Mouse (Mus musculus): ENCODE results near the gene Macrod2.

Gene Macrod2

DNA sequence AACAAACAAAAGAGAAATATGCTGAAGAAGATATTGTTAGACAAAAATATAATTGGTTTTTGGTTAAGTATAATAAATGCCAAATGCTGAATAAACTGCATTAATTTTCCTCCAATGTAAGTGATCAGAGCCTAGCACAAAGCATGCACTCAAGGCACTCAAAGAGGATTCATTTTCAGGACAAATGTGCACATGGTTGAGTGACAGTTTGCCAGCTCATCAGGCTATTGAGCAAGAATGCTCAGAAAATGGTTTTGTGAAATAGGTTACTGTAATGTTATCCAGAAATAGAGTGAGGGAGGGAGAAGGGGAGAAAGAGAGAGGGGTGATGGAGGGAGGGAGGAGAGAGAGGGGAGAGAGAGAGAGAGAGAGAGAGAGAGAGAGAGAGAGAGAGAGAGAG is 1268.9 kb downstream of the Macrod2 start:
- no peak for DNase-seq (ENCODE audit: low read depth, low spot score)

DNA sequence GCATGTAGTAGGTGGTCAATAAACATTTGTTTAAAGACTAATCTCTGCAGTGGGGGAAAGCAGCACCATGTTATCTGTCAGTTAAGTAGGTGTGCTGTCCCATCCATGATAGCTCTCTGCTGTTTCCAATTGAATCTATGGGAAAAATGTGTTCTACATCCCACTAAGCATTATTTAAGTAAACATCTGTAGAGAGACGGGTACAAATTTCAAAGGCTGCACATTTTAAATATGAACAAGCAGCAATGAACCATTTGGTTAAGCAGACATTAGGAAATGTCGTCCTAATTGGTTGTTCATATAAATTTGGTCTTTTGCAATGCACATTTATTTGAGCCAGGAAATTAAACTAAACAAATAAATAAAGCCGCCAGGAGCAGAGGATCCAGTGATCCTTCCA is 1277.7 kb downstream of the Macrod2 start:
- DNase-seq (ENCODE audit: low read depth, low spot score), result no peak

DNA sequence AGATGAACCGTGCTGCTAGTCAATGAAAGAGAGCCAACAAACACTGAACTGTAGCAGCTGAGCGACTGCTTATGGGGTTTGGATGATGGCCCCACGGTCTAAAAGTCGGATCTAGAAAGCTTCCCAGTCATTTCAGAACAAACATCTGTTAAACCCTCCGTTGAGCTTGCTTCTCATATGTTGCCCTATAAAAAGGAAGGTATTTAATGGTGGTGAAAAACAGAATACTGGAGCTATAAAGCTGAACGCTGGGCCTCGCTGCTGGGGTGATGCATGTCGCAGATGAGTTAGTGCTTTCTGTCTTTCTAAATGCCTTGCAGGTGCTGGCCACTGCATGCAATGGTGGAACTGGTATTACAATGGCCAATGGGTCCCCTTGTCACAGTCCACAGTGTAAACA is 1278.3 kb downstream of the Macrod2 start:
- DNase-seq (ENCODE audit: low read depth, low spot score), result no peak

DNA sequence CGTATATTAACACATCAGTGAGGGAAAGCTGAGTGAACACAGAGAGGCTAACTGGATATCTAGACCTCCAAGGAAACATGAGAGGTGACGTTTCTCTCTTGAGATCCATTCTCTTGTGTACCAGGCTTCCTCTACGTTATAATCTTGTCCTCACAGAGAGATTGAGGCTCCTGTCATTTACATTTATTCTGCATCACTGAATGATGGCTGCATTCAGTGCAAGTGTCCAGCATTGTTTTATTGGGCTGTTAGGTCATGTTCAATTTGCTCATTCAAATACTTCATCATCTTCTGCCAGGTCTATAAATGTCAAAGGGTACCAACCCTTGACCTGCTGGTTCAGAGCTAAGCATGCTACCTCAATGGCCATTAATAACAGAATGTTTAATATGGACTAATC is 1302.4 kb downstream of the Macrod2 start:
- DNase-seq (ENCODE audit: low read depth, low spot score), result no peak

DNA sequence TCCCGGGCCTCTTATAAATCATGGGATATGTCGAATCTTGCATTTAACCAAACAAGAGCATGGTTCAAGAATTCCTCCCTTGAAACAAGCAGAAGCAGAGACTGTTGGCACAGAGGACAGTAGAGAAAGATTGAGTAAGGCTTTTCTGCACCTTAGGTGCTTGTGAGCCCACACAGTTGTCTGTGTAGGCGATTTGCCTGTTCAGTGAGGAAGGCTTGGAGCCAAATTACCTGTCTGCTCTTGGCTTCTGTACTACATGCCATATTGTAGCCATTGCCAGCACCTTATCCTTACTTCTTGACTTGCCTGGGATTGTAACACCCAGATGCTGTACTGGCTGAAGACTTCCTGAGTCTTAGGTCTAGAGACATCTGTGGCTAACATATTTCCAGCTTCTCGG is 1303.2 kb downstream of the Macrod2 start:
- DNase-seq (ENCODE audit: low read depth, low spot score), result no peak

DNA sequence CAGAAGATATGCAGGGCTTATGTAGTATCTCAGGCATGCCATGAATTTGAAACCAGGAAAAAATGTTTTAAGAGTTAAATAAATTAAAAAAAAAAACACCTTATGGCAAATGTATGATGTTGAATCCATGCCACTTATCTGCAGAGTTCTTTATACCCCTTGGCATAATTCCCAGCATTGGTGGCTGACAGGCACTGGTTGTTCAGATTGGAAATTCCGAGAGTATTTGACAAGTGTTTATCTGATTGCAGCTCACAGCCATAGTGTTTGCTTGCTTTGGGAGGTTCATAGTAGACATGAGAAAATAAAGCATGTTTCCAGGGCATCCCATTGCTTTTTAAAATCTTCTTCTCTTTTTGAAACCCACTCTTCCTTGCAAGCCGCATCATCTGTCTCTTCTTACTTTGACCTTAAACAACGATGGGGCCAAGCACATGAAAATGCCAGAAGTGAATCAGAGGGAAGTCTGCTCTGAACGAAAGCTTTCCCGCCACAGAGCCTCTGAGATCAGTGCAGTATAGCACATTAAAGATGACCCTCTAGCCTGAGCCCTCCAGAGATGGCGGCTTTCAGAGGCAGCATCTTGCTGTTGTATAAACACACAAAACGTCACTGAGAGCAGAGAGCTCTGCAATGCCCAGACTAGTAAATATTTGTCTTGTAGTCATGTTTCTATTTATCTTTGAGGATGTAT is 1305.8 kb downstream of the Macrod2 start:
- no peak for DNase-seq (ENCODE audit: low read depth, low spot score)

DNA sequence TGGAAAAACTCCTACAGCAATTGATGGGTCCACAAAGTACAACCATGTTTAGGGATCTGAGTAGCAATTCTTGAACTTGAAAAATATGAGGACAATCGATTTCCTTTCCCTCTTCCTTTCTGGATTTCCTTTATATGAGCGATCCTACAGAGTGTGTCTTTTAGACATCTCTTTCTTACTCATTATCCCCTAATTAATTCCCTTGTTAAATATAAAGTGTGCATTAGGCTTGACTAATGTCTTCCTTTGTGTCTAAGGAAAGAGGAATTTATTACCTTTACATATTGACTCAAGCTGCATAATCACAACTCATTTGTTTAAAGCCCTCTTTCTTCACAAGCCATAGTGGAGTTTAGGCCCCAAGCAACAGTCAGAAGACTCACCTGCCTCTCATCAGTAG is 1316.7 kb downstream of the Macrod2 start:
- no peak for DNase-seq (ENCODE audit: low read depth, low spot score)

DNA sequence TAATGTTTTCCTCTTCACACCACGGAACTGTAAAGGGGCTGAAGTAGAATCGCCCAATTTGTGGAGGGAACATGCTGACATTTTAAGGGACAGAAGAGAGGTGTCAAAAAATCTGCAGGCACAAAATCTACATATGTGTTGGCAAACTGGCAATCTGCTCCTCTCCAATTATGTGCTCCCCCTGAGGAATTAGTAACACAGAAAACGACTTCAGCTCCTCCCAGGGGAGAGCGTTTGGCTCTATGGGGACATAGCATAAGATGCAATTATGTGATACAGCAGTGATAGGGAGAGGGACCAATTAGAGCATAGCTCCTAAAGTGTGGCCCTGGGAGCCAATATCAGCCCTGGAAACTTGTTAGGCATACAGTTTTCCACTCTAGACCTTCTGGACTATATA is 1317.2 kb downstream of the Macrod2 start:
- DNase-seq (ENCODE audit: low read depth, low spot score), result no peak

DNA sequence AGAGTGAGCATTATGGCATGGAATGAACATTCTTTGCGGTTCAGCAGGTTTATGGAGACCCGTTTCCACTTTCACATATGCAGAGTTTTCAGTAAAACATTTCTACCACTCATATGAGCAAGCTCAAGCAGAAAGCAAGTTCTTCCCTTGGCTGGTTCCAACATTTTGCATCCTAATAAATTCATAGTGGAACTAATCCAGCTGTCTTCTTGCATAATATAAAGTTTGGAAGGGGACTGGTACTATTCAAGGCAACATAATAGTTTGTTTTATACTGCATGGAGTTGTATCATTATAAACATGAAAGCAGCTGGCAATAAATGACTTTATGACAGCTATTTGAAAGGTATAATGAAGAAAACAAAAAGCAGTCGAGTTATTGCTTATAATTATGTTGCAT is 1320.0 kb downstream of the Macrod2 start:
- no peak for DNase-seq (ENCODE audit: low read depth, low spot score)

DNA sequence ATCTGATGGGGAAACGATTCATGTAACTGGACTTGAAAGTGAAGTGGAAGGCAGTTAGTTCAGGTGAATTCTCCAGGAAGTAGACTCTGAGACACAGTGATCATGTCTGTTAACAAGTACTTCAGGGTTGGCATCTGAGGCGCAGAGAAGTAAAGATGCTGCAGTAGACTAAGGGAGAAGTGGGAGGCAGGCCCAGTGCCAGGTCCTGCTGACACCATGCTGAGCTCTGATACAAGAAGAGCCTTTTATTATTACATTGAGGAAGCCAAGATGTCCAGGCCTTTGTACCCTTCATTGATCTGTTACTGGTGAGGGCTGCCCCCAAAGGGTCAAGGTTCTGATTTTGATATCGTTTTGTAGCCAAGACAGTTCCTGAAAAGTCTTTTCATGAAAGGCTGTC is 1327.4 kb downstream of the Macrod2 start:
- DNase-seq (ENCODE audit: low read depth, low spot score), result no peak

DNA sequence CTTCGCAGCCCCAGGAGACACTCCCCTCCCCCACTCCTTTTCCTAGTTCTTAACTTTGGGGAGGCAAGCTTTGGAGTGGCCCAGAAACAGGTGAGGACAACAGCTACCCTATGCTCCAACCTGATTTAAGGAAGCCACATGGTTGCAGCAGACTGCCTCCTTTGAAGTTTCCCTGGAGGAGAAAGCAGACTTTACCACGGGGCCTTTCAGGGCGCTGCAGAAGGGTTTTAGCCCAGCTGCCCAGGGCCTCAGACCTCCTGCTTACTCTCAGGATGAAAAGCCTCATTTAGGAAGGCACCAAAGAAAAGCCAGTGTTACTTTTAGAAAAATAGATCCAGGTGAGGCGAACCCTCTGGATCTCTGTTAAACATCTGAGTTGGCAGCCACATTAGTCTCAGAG is 1333.9 kb downstream of the Macrod2 start:
- no peak for DNase-seq (ENCODE audit: low read depth, low spot score)

DNA sequence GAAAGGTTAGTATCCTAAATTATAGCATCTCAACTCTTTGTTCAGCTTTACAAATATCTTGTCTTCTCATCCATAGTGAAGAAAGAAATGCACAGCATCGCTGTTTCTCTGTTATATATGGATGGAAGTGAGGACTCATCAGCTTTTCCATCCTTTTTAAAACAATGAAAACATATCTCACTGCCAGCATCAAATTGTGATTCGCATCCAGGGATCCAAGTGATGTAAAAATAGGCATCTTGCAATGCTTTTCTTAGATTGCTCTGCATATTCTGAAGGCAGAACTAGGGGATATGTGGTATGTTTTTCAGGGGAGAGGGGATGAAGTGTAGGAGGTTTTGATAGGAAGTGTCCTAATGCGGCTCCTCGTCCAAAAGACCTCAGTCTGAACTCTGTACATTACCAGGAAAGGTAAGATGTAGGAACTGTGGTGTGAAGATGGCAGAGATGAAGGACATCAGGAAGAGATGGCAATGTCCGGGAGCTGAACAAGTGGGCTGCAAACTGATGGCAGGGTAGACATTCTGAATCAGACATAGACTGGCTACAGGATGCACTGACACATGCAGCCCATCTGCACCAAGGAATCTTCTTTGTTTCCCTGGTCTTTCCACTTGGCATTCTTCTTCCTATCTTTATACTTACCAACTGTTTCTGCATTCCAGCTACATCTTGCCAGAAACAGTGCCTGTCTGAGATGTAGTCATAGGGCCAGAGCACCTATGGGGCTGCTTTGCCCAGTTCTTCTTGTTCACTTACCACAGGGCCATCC is 1341.8 kb downstream of the Macrod2 start:
- DNase-seq (ENCODE audit: low read depth, low spot score), result no peak

DNA sequence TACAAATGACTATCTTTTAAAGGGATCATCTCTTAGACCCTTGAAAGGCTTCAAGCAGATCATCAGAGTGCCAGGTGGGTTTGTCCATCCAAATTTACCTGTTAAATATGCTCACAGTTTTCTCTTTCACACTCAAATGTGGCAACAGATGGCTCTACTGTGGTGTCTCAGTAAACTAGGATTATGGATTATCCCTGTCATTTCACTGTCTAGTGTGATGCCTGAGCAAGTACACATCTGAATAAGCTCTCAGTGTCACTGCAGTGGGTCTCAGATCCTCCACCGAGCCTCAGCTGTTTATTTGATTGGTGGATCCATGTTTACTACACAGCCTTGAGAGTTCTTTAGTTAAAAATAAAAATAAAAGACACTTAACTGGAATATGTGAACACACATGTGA is 1343.6 kb downstream of the Macrod2 start:
- no peak for DNase-seq (ENCODE audit: low read depth, low spot score)

DNA sequence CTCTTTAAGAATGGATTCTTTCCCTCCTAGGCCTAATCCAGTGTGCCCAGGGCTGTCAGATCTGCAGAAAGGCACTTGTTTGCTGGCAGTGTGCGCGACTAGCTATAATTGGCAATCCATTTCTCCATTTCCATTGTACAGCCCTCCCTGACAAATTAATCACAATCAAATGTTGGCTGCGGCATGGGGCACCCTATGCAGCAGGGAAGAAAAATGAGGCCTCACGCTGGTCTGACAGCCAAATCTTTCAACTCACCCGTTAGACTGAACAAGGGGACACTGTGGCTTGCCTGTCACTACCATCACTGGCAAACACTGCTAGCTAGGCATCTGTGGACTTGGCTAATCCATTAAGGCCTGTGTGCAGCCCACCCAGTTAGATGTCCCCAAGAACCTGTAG is 1345.2 kb downstream of the Macrod2 start:
- DNase-seq (ENCODE audit: low read depth, low spot score), result no peak

DNA sequence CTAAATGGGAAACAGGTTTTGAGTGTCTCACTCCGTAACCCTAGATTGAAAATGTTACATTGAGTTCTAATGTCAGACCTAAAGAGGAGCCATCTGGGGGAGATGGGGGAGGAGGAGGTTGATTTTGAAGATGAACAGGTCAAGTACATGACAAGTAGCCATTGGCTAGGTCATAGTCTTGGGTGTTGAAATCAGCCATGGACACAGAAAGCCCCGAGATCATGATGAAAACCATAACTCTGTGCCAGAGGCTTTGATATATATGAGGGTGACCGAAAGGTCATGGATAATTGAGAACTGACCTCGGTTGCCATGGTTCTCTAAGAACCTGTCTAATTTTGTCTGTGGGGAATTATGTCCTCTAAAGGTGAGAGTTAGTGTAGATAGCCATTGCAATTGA is 1405.1 kb downstream of the Macrod2 start:
- DNase-seq (ENCODE audit: low read depth, low spot score), result no peak

DNA sequence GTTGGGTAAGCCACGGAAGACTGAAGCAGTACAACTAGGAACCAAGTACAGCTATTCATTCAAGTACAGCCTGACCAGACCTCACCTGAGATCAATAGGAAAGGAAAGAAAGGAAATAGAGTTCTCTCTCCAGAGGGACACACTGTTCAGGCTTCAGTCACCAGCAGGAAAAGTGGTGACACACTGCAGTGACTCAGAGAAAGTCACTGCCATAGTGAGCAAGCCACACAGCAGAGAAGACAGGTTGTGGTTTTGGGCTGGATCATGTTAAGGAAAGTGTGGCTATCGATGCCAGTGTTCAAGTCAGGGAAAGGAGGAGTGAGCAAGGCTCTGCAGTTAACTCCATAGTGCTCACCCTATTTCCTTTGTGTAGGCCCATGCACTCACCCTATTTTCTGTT is 1405.8 kb downstream of the Macrod2 start:
- DNase-seq (ENCODE audit: low read depth, low spot score), result no peak

DNA sequence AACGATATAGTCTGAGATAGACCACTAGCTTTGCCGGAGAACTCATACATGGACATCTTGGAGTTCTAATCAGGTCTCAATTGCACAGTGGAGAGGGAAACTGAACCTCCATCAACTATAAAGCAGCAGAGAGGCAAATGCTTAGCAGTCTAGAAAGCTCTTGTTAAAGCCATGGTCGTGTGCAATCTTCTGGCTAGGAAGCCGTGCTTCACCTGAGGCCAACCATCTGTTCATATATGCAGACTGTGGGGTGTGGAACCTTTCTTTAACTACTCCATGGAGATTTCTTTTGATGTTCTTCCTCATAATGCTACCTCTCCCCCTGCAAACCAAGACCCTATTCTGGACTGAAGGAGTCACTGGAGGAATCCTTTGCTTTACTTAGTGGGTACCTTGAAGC is 1421.2 kb downstream of the Macrod2 start:
- no peak for DNase-seq (ENCODE audit: low read depth, low spot score)

DNA sequence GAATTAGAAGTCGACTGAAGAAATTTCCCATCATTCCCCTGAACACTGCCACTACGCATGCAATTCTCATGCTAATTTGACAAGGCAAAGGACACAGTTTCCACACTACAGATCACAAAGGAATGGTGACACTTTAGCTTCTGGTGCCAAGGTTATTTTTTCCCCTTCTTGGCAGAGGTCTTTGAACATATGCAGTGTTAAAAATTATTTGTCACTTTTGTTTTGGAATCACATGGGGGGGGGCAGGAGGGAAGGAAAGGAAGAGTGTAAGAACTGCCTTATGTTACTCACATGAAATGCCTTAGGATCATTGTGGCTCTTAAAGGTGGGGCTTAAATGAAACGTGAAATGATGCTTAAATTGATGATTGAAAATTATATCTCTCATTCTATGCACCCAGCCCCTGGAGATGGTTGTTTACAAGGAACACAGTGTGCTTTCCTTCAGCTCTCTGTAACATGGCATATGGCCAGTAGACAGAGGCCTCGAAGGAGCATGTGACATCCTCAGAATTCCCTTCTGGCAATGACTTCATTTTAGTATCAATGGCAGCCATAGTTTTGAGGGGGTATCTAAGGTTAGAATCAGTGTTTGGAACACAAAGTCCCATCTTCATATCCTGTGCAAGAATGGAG is 1422.6 kb downstream of the Macrod2 start:
- no peak for DNase-seq (ENCODE audit: low read depth, low spot score)

DNA sequence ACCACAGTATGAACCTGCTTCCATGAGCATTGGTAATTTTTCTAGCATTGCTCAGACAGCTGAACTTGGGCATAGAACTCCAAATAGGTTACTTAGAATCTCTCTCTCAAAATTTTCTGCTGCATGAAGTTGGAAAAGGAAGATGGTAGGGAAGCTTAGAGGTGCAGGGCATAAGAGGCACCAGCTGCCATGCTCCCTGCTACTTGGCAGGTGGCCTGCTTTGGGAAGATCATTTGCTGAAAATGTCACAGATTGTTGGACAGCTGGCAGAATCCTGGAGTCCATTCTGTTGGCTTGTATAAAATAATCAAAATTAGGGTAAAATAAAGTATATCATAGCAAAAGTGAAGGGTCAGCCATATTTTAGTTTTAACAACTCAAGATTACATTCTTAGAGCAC is 1425.7 kb downstream of the Macrod2 start:
- DNase-seq (ENCODE audit: low read depth, low spot score), result no peak

DNA sequence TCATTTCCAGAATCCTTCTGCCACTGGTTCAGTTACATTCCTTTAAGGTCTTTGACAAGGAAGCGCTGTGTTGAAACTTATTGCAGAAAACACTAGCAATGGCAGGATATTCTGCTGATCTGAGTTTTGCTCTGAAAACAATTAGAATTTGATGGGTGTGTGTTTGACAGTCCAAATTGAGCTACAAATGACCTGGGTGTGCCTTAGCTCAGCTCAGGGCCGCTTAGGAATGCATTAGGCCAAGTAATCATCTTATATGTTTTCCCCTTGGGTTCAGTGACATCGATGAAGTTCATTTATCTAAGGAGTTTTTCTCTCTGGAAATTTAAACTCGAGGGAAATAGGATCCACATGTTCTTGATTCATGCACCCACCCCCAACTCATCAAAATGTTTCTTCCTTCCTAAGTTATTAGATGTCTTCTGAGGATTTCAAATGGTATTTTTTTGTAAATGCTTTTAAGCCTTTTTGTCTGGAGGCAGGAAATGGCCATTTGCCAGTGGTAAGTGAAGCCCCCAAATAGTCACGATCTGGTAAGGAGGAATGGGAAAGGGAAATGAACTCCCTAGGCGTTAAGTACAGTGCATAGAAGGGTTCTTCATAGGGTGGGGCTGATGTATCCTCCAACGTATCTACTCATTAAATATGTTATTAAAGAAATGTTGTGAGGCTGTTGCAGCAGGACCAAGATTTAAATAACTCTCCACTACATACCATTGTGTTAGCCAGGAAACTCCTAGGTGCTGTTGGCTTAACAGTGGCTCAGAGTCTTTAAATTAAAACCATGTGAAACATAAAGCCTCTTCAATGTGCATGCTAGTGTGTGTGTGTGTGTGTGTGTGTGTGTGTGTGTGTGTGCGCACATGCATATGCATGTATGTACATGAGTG is 1430.7 kb downstream of the Macrod2 start:
- DNase-seq (ENCODE audit: low read depth, low spot score), result no peak

DNA sequence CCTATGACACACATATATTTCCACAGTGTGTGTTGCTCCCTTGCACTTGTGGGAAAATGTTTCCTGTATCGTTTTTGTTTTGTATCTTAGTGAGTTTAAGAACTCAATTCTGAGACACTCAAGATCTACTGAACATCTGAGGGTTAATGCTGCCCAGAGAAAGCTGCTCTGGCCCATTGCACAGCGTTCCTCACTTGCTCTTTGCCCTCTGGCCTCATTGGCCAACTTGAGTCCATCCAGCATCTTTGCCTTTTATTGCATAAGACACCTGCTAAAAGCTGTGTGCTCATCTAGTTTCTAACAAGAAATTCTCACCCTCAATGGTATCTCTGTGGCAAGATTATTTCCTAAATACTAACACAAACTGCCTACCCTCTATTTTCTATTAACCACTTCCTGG is 1435.4 kb downstream of the Macrod2 start:
- no peak for DNase-seq (ENCODE audit: low read depth, low spot score)

DNA sequence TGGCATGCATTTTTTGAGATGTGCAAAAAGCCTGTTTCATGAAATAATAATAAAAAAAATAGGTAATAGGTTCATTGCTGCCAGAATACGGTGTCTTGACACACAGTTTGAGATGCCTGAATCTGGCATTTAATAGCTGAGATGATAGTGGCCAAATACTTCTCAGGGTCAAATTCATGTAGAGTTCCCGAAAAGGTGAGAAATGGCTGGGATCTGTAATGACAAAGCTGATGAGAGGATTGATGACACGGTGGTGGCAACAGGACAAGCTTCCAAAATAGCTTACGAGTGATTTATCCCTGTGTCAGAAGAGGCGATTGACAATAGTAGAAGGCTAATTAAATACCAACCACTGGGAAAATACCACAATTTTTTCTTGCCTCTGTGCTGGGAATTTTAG is 1436.4 kb downstream of the Macrod2 start:
- no peak for DNase-seq (ENCODE audit: low read depth, low spot score)
